Mouse (Mus musculus) erythroblast, embryonic 14.5 days (primary cell): ENCODE measurements around the gene Exosc7.

ENCODE experiments used
- GATA1 ChIP-seq: IDR thresholded peaks from 2 replicates; pipeline ENCODE4 v1.6.1; 2012; ENCODE audit warnings: low read length, inconsistent platforms, mixed read lengths
- TAL1 ChIP-seq: IDR thresholded peaks from 3 replicates; pipeline ENCODE4 v1.6.1; 2012; ENCODE audit warnings: low read length, inconsistent platforms, mixed read lengths

DNA sequence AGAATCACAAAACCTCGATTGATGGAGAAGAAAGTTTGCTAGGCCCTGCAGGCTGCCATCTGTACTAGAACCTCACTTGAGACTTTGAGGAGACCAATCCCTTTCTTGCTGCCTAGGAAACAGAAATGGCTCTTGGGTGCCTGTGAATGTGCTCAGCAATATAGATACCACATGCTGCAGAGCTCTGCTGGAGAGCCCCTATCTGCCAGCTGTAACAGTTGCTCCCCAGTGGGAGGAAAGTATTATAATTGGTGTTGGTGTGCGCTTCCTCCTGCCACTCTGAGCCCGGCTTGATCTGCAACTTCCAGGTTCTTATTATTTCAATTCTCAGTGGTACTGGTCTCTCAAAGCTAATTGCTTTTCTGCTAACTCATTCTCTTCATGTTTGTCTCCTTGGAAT lies 10.0 kb downstream of the Exosc7 start:
- TF ChIP-seq GATA1 (no peak), TAL1 (no peak)
